ENCODE assay signal across 10 mouse cellular contexts in the genomic region with DNA sequence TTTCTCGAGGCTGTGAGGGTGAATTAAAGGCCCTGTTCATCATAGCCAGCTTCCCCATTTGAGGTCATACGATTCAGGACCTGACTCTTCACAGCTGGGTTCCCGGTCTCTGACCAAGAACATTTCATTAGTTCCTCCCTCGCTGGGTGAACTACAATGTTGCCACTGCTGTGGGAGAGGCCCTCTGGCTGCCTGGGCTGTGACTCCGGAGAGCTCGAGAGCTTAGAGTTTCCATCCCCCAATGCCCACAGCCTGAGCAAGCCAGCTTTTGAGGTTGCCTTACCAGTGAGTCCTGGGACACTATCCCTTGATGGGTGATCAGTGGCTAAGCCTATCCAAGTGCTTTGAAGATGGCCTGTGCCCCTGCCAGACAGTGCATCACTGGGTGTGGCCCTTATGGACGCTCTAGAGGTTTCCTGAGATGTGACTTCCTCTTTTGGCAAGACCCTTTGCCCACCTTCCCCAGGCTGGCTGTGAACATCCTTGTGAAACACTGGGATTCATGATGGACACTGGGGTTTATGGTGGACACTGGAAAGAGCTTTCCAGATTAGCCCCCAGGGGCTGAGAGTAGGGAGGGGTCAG. TPM values are rescaled to one million over a fixed set of nuclear protein-coding genes. Genes with fewer than 3 reads are reported as not detected.
DNase-seq lines count a peak whose midpoint lies in the region; ATAC-seq lines count a peak whose summit lies in the region.
"Had no signal": no experiment of that assay in that cellular context is flagged by ENCODE, and none has a peak within 500 bp of the region (broad histone marks: within the 10 kb centered on the region; RNA-seq: fewer than 3 reads in every experiment).

No protein-coding gene starts in this region.

- no peaks in the 10 kb centered on the region for H3K9me3 ChIP-seq in midbrain, embryonic 13.5 days
- no peaks in the 10 kb centered on the region for H3K9me3 ChIP-seq in midbrain, embryonic 11.5 days (ENCODE audit: control insufficient read depth, low read length)
- H3K9me3 ChIP-seq: heart, embryonic 15.5 days; limb, embryonic 12.5 days had no signal

- H3K27me3 ChIP-seq in midbrain, embryonic 13.5 days: no peaks in the 10 kb centered on the region
- H3K27me3 ChIP-seq in midbrain, embryonic 11.5 days (ENCODE audit: control insufficient read depth, insufficient read depth, low read length): no peaks in the 10 kb centered on the region
- H3K27me3 ChIP-seq: heart, embryonic 15.5 days; limb, embryonic 12.5 days had no signal

- peaks cover 36% of the 10 kb centered on the region for H3K36me3 ChIP-seq in midbrain, embryonic 13.5 days
- 0 out of 2 replicates have a peak, but pooled peaks cover 2% of the 10 kb centered on the region for H3K36me3 ChIP-seq in midbrain, embryonic 11.5 days (ENCODE audit: control insufficient read depth, insufficient read depth, low read length)

- H3K4me3 ChIP-seq in midbrain, embryonic 13.5 days (replicated peaks): peak overlapping the region; percentile 91
- no peak overlapping the region for H3K4me3 ChIP-seq in midbrain, embryonic 11.5 days (ENCODE audit: low read depth, low read length)
- H3K4me3 ChIP-seq: limb, embryonic 12.5 days had no signal

- peak overlapping the region; percentile 97 for H3K9ac ChIP-seq in midbrain, embryonic 13.5 days (replicated peaks)
- no peak overlapping the region for H3K9ac ChIP-seq in midbrain, embryonic 11.5 days (ENCODE audit: low read length)
- H3K9ac ChIP-seq: heart, embryonic 15.5 days; limb, embryonic 12.5 days had no signal

- H3K4me2 ChIP-seq in midbrain, embryonic 13.5 days (replicated peaks): peak overlapping the region; percentile 83
- no peak overlapping the region for H3K4me2 ChIP-seq in midbrain, embryonic 11.5 days

- intact Hi-C loops in heart, postnatal 36 days (cut with DNase I): loop anchor here (5.0 kb wide), 1 partner anchor 44 kb away; no protein-coding TSS in a partner anchor

- DNase-seq in midbrain, embryonic 11.5 days (ENCODE audit: low spot score, missing footprints): no peak
- DNase-seq in heart, postnatal 36 days: peak; percentile 25 to 28
- peak; percentile 54 for DNase-seq in lung, postnatal 25 days (ENCODE audit: low spot score)
- peak; percentile 48 for DNase-seq in testis, postnatal 10 days (ENCODE audit: low spot score)
- DNase-seq in frontal cortex, postnatal 14 days (ENCODE audit: low spot score in 2 of 2): no peak
- DNase-seq in retina, embryonic 14.5 days (ENCODE audit: low spot score): no peak

- ATAC-seq in midbrain, embryonic 13.5 days: no peak
- ATAC-seq in midbrain, embryonic 11.5 days (ENCODE audit: low FRiP score): no peak
- ATAC-seq in inflammation-experienced regulatory T-cells, adult 6 months: no peak

- 62% methylated on average over 7 of the region's 7 CpGs for whole genome bisulfite sequencing in midbrain, embryonic 13.5 days
- WGBS in midbrain, embryonic 11.5 days: 71% methylated on average over 7 of the region's 7 CpGs

- peaks cover 41% of the 10 kb centered on the region for H3K4me1 ChIP-seq in midbrain, embryonic 13.5 days (replicated peaks)
- H3K4me1 ChIP-seq in midbrain, embryonic 11.5 days (ENCODE audit: control insufficient read depth, insufficient read depth, low read length): peaks cover 5% of the 10 kb centered on the region

- no peak overlapping the region for H3K27ac ChIP-seq in midbrain, embryonic 13.5 days
- no peak overlapping the region for H3K27ac ChIP-seq in midbrain, embryonic 11.5 days (ENCODE audit: low read depth, low read length)
- H3K27ac ChIP-seq: heart, embryonic 15.5 days; limb, embryonic 12.5 days had no signal

RNA-seq across cellular contexts. Expression of a gene that starts 2.1 kb away (rescaled TPM):
- 118 and 127 TPM in 2 replicates for polyA plus RNA-seq in midbrain, embryonic 13.5 days (2015; fragmentation: Nextera tagmentation; extraction: Ambion mirVana)
- 28.5 and 33.4 TPM in 2 replicates for polyA plus RNA-seq in midbrain, embryonic 11.5 days (2014; fragmentation: Nextera tagmentation; extraction: Ambion mirVana)
- 10 to 100 TPM; 16.5 to 17.3 TPM for total RNA-seq in heart, postnatal 36 days (2021)
- 1 to 10 TPM; 3.1 to 5.9 (median 5.6) TPM for polyA plus RNA-seq in inflammation-experienced regulatory T-cells, adult 6 months (2017; shearing (Covaris generic))

RNA-seq across cellular contexts. Expression of a gene that starts 21.4 kb away (rescaled TPM):
- 181 and 207 TPM in 2 replicates for polyA plus RNA-seq in midbrain, embryonic 13.5 days (2015; fragmentation: Nextera tagmentation; extraction: Ambion mirVana)
- polyA plus RNA-seq in midbrain, embryonic 11.5 days (2014; fragmentation: Nextera tagmentation; extraction: Ambion mirVana): 250 and 254 TPM in 2 replicates
- 1 to 10 TPM; 4.0 to 4.3 TPM for total RNA-seq in heart, postnatal 36 days (2021)
- not detected for polyA plus RNA-seq in inflammation-experienced regulatory T-cells, adult 6 months (2017; shearing (Covaris generic))

RNA-seq across cellular contexts. Expression of a gene that starts 27.8 kb away (rescaled TPM):
- polyA plus RNA-seq in midbrain, embryonic 13.5 days (2015; fragmentation: Nextera tagmentation; extraction: Ambion mirVana): 457 and 464 TPM in 2 replicates
- 411 and 422 TPM in 2 replicates for polyA plus RNA-seq in midbrain, embryonic 11.5 days (2014; fragmentation: Nextera tagmentation; extraction: Ambion mirVana)
- 1,000 to 10,000 TPM; 1,261 to 1,268 TPM for total RNA-seq in heart, postnatal 36 days (2021)
- 100 to 1,000 TPM; 275 to 381 (median 276) TPM for polyA plus RNA-seq in inflammation-experienced regulatory T-cells, adult 6 months (2017; shearing (Covaris generic))

Comparison
In these comparisons a context has a peak if more than half of its experiments do, and no peak if none do; other contexts are left out.
1. DNase-seq: peak in heart, postnatal 36 days (2 of 2), lung, postnatal 25 days (single experiment) and testis, postnatal 10 days (single experiment); none in midbrain, embryonic 11.5 days (single experiment), frontal cortex, postnatal 14 days (0 of 2) and retina, embryonic 14.5 days (single experiment).
2. RNA of a gene that starts 21.4 kb away (polyA plus RNA-seq): 250 to 254 TPM in midbrain, embryonic 11.5 days and 181 to 207 TPM in midbrain, embryonic 13.5 days; not detected in inflammation-experienced regulatory T-cells, adult 6 months; every median in the first group is over 100 times any median in the second.